In genomic region chr1:54749961-54750360, GRCm38 (mm10) we compare ENCODE assay signal across 16 mouse cellular contexts.
A peak's percentile ranks its signal among the peaks of the same experiment; 100 is the strongest.
DNase-seq lines count a peak whose midpoint lies in the region; ATAC-seq lines count a peak whose summit lies in the region.
"Had no signal": no experiment of that assay in that cellular context is flagged by ENCODE, and none has a peak within 500 bp of the region (broad histone marks: within the 10 kb centered on the region; RNA-seq: fewer than 3 reads in every experiment).

No protein-coding gene starts in this region.

- intact Hi-C loops in left cerebral cortex, postnatal 14 days (cut with DNase I): loop anchor here (10.0 kb wide), 1 partner anchor 225 kb away; no protein-coding TSS in a partner anchor

- no peaks in the 10 kb centered on the region for H3K36me3 ChIP-seq in heart, embryonic 11.5 days (ENCODE audit: control insufficient read depth, insufficient read depth, low read length)
- H3K36me3 ChIP-seq in lung, embryonic 15.5 days: no peaks in the 10 kb centered on the region
- H3K36me3 ChIP-seq in forebrain, embryonic 12.5 days (replicated peaks): no peaks in the 10 kb centered on the region
- H3K36me3 ChIP-seq: hindbrain, embryonic 12.5 days; stomach, embryonic 15.5 days had no signal

- no peak overlapping the region for H3K9ac ChIP-seq in heart, embryonic 11.5 days (ENCODE audit: low read depth, low read length)
- no peak overlapping the region for H3K9ac ChIP-seq in lung, embryonic 15.5 days
- H3K9ac ChIP-seq in forebrain, embryonic 12.5 days: no peak overlapping the region
- H3K9ac ChIP-seq: hindbrain, embryonic 12.5 days; stomach, embryonic 15.5 days had no signal

- peak; percentile 17 for DNase-seq in kidney, postnatal 14 days
- DNase-seq in kidney, postnatal 10 days: no peak
- DNase-seq in heart, adult 18-20 months: peak; percentile 72 to 76
- no peak for DNase-seq in urinary bladder, postnatal 4 days (ENCODE audit: low spot score in 2 of 2)
- no peak for DNase-seq in left cerebral cortex, postnatal 14 days (ENCODE audit: low spot score in 2 of 2)
- DNase-seq: adrenal gland, adult 2 months; right cerebral cortex, postnatal 14 days had no signal

- peak overlapping the region; percentile 29; the same call in 1 of the 2 replicates for H3K4me2 ChIP-seq in heart, embryonic 11.5 days
- H3K4me2 ChIP-seq in lung, embryonic 15.5 days: no peak overlapping the region
- no peak overlapping the region for H3K4me2 ChIP-seq in forebrain, embryonic 12.5 days
- H3K4me2 ChIP-seq: hindbrain, embryonic 12.5 days; liver, embryonic 11.5 days; stomach, embryonic 15.5 days had no signal

- H3K4me3 ChIP-seq in heart, embryonic 11.5 days (ENCODE audit: low read depth, low read length): no peak overlapping the region
- no peak overlapping the region for H3K4me3 ChIP-seq in lung, embryonic 15.5 days
- H3K4me3 ChIP-seq in forebrain, embryonic 12.5 days (replicated peaks): no peak overlapping the region
- H3K4me3 ChIP-seq: hindbrain, embryonic 12.5 days; left cerebral cortex, adult 2 months; stomach, embryonic 15.5 days had no signal

- ATAC-seq in heart, embryonic 11.5 days (replicated peaks; ENCODE audit: insufficient number of reproducible peaks, low FRiP score, low TSS enrichment): peak; percentile 72
- ATAC-seq in lung, embryonic 15.5 days (ENCODE audit: borderline replicate concordance, extremely low read depth, low FRiP score, low TSS enrichment): peak; percentile 60
- ATAC-seq in forebrain, embryonic 12.5 days (ENCODE audit: low FRiP score): no peak
- ATAC-seq: Patski had no signal

- WGBS in heart, embryonic 11.5 days (ENCODE audit: insufficient replicate concordance): 13% methylated on average over 1 of the region's 1 CpGs
- WGBS in lung, embryonic 15.5 days: 50% methylated on average over 1 of the region's 1 CpGs
- WGBS in forebrain, embryonic 12.5 days: 90% methylated on average over 1 of the region's 1 CpGs

- H3K4me1 ChIP-seq in heart, embryonic 11.5 days (ENCODE audit: control insufficient read depth, insufficient read depth, low read length): peaks cover 28% of the 10 kb centered on the region
- peaks cover 37% of the 10 kb centered on the region for H3K4me1 ChIP-seq in lung, embryonic 15.5 days
- no peaks in the 10 kb centered on the region for H3K4me1 ChIP-seq in forebrain, embryonic 12.5 days
- H3K4me1 ChIP-seq: hindbrain, embryonic 12.5 days; stomach, embryonic 15.5 days had no signal

- peak overlapping the region; percentile 76 for H3K27ac ChIP-seq in heart, embryonic 11.5 days (ENCODE audit: low read depth, low read length)
- H3K27ac ChIP-seq in lung, embryonic 15.5 days: peak overlapping the region; percentile 29
- no peak overlapping the region for H3K27ac ChIP-seq in forebrain, embryonic 12.5 days
- H3K27ac ChIP-seq: hindbrain, embryonic 12.5 days; left cerebral cortex, adult 2 months; stomach, embryonic 15.5 days had no signal

- H3K27me3 ChIP-seq in heart, embryonic 11.5 days (ENCODE audit: control insufficient read depth, insufficient read depth, low read length): no peaks in the 10 kb centered on the region
- no peaks in the 10 kb centered on the region for H3K27me3 ChIP-seq in lung, embryonic 15.5 days
- no peaks in the 10 kb centered on the region for H3K27me3 ChIP-seq in forebrain, embryonic 12.5 days
- H3K27me3 ChIP-seq: CH12.LX; hindbrain, embryonic 12.5 days; Patski; stomach, embryonic 15.5 days had no signal

- H3K9me3 ChIP-seq in heart, embryonic 11.5 days (replicated peaks; ENCODE audit: control insufficient read depth, low read length): no peaks in the 10 kb centered on the region
- no peaks in the 10 kb centered on the region for H3K9me3 ChIP-seq in lung, embryonic 15.5 days
- no peaks in the 10 kb centered on the region for H3K9me3 ChIP-seq in forebrain, embryonic 12.5 days
- H3K9me3 ChIP-seq: hindbrain, embryonic 12.5 days; stomach, embryonic 15.5 days had no signal

Comparison
In these comparisons a context has a peak if more than half of its experiments do, and no peak if none do; other contexts are left out.
1. DNase-seq: peak in kidney, postnatal 14 days (single experiment) and heart, adult 18-20 months (2 of 2); none in kidney, postnatal 10 days (single experiment), urinary bladder, postnatal 4 days (0 of 2) and left cerebral cortex, postnatal 14 days (0 of 2).